Mouse (Mus musculus) limb, embryonic 11.5 days (tissue): Measurements from ENCODE around the gene Rab7. TPM values are rescaled to one million over a fixed set of nuclear protein-coding genes. Genes with fewer than 3 reads are reported as not detected.
"Not testable (repeated sequence)": the region's sequence is repeated elsewhere in the genome, so short reads cannot be mapped to it uniquely, and the experiment has no call there.

Experiments
- ATAC-seq: fragments of 200-750 bp; cut with Nextera tagmentation; 2 replicates; pipeline ENCODE4 v1.8.0; 2017; ENCODE audit warnings: low read depth; ENCODE audit not compliant: insufficient number of reproducible peaks, low FRiP score, low TSS enrichment
- DNase-seq: peaks from one replicate; pipeline ENCODE4 v3.0.0-alpha.2; 2015; ENCODE audit warnings: low spot score
- H3K27ac ChIP-seq: fragments of 300-500 bp; sonication (generic); replicated peaks from 2 replicates; pipeline ENCODE4 v1.5.1; 2014; ENCODE audit warnings: low read depth, mild to moderate bottlenecking, low read length
- H3K27me3 ChIP-seq: fragments of 300-500 bp; sonication (generic); 2 replicates; pipeline ENCODE4 v1.6.1; 2014; ENCODE audit warnings: mild to moderate bottlenecking, low read length, mixed read lengths; ENCODE audit not compliant: control insufficient read depth, insufficient read depth
- H3K36me3 ChIP-seq: fragments of 300-500 bp; sonication (generic); 2 replicates; pipeline ENCODE4 v1.6.1; 2014; ENCODE audit warnings: mild to moderate bottlenecking, low read length, moderate library complexity, mixed read lengths; ENCODE audit not compliant: control insufficient read depth, insufficient read depth
- H3K4me1 ChIP-seq: fragments of 300-500 bp; sonication (generic); 2 replicates; pipeline ENCODE4 v1.6.1; 2014; ENCODE audit warnings: low read length, mixed read lengths; ENCODE audit not compliant: control insufficient read depth, insufficient read depth
- H3K4me2 ChIP-seq: fragments of 300-500 bp; sonication (generic); 2 replicates; pipeline ENCODE4 v1.6.1; 2014; ENCODE audit warnings: low read depth, mild to moderate bottlenecking, moderate library complexity; ENCODE audit not compliant: severe bottlenecking
- H3K4me3 ChIP-seq: fragments of 300-500 bp; sonication (generic); 2 replicates; pipeline ENCODE4 v1.5.1; 2014; ENCODE audit warnings: low read depth, low read length
- H3K9ac ChIP-seq: fragments of 300-500 bp; sonication (generic); 2 replicates; pipeline ENCODE4 v1.6.1; 2014; ENCODE audit warnings: mild to moderate bottlenecking, low read length
- H3K9me3 ChIP-seq: fragments of 300-500 bp; sonication (generic); 2 replicates; pipeline ENCODE4 v1.6.1; 2016; ENCODE audit warnings: low read length; ENCODE audit not compliant: control insufficient read depth
- WGBS: fragments of 180-500 bp; shearing (Covaris S2); extraction: QIAGEN DNeasy Blood & Tissue Kit; methylation state at CpG from one replicate; pipeline ENCODE4 v1.1.7; 2014; 5-methylcytosine and 5-hydroxymethylcytosine counted together
- microRNA-seq: library from miRNA; unstranded; fragments of <30 nt; microRNA quantifications from one replicate; pipeline ENCODE4, GENCODE M21; 2016
- polyA plus RNA-seq: library from polyadenylated mRNA; unstranded; fragments of >200 nt; fragmentation: Nextera tagmentation; extraction: Ambion mirVana; gene quantifications from 2 replicates; pipeline ENCODE4 v1.2.1, GENCODE M21; 2014

The Rab7 gene
- polyA plus RNA-seq, 1 experiment from 2014 or later = 216 TPM

- not testable (repeated sequence) for H3K27ac ChIP-seq, H3K36me3 ChIP-seq, H3K4me2 ChIP-seq, H3K27me3 ChIP-seq, H3K4me3 ChIP-seq, H3K9ac ChIP-seq, DNase-seq, H3K9me3 ChIP-seq, ATAC-seq, H3K4me1 ChIP-seq
- WGBS = 61% methylated on average over 4 of the region's 4 CpGs
Measured at GRCm38 (mm10) chr6:87962457-87962856, 82.6 kb downstream of the Rab7 start.

Small RNA genes within 50 kb of the gene (microRNA-seq; reads per million reads assigned to microRNA genes)
- gene Gm47286 = 1.2 reads per million

Other genes with a start within 250 kb of the Rab7 start
- 6.9 and 7.5 TPM in 2 replicates for gene Rab43, start 233.1 kb downstream of the Rab7 start, polyA plus RNA-seq
- 2.8 and 3.5 TPM in 2 replicates for gene Gm45140, start 209.5 kb downstream of the Rab7 start, polyA plus RNA-seq
- 73.0 and 76.2 TPM in 2 replicates for gene Isy1, start 206.5 kb downstream of the Rab7 start, polyA plus RNA-seq
- 1,357 and 1,371 TPM in 2 replicates for gene Cnbp, start 194.2 kb downstream of the Rab7 start, polyA plus RNA-seq
- 150 and 163 TPM in 2 replicates for gene Copg1, start 157.5 kb downstream of the Rab7 start, polyA plus RNA-seq
- gene Hmces, start 131.3 kb downstream of the Rab7 start, polyA plus RNA-seq = 77.5 and 77.6 TPM in 2 replicates
- 98.9 and 122 TPM in 2 replicates for gene H1fx, start 63.6 kb downstream of the Rab7 start, polyA plus RNA-seq
- gene Rpn1, start 39.2 kb upstream of the Rab7 start, polyA plus RNA-seq = 332 and 352 TPM in 2 replicates
- gene Gata2, start 148.6 kb upstream of the Rab7 start, polyA plus RNA-seq = 1.9 and 4.0 TPM in 2 replicates
- not detected in 2 replicates for gene Dnajb8, start 177.0 kb upstream of the Rab7 start, polyA plus RNA-seq